Mouse (Mus musculus) layer of hippocampus, adult 9-10 months (tissue): ENCODE measurements around the gene Gimap5.

ENCODE experiments used
- DNase-seq: peaks from one replicate; pipeline ENCODE4 v3.0.0; 2022; ENCODE audit warnings: low spot score

Gene Gimap5

DNA sequence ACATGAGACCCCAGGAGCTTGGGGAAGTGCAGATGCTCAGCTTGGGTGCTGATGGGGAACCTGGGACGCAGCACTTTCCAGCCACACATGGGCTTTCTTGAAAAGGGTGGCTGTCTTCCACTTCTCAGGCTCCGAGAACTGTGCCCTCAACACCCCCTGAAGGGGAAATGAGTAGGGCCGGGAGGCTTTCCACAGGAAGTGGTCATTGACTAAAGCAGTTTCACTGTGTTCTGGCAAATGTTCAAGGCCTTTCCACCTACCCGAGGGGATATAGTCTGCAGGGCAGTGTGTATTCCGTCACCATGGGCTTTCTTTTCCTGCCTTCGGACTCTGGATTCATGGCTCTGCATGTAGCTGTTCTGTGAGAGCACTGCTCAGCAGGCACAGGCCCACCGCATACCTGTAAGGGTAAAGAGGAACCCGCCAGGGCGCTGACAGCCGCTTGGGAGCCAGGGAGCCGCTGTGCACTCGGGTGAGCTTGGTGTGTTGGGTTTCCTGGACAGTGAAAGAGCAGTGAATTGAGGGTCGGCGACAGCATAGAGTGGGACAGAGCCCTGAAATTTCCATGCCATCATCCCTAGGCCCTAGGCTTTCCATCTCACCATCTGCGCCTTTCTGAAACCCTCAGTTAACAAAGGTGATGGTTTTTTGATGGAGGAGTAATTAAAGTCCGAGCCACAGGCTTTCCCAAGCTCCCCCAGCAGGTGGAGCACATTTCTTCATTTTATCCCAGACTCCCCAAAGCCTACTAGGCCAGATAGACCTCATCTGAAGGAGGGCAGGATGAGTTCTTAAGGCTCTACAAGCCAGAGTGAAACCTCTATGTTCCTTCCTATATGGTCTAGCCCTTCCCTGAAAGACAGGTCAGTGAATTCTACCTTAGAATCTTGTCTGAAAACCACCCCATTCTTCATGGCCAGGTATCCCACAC, at the start of gene Gimap5:
TSS of gene Gimap5 (plus strand) at position 239 of the 931 bp plus-strand sequence.
- no peak for DNase-seq

DNA sequence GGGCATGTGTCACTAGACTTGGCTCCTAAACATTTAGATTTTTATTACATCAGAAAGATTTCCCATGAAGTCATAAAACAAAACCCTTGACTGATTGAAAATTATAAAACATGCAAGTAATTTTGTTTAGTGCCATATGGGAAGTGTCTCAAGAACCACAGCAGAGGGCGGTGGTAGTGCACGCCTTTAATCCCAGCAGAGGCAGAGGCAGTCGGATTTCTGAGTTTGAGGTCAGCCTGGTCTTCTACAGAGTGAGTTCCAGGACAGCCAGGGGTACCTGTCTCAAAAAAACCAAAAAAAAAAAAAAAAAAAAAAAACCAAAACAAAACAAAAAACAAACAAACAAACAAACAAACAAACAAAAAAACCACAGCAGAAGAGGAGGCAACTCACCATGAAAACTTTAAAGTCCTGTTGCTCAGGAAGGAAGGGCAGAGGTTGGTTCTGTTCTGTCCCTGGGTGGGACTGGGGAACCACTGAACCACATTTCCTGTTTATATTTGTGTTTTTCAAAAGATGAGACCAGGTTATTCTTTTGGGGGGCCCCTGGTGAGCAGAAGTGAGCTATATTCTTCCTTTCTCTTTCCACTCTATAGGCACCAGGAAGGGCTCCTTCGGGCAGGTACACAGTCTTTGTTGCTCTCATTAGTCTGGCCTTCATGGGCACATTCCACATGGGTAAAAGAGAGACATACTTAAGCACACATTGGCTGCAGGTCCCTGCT, 49.0 kb upstream of the Gimap5 start:
- no peak for DNase-seq

DNA sequence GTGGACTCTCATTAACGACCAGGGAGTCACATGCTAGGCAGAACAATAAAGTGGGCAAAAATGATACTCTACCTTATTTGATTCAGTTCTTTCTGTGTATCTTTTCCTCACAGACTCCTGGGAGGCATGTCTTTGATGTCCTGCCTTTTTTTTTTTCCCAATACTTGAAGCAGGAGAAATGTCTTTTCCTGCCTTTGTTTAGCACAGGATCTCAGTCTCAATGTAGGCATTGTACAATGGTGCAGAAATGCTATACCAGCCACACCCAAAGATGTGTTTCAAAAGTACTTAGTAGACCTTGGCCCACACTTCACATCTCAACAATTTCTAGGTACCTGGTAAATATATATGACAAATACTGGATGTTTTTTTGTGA, 48.5 kb upstream of the Gimap5 start:
- DNase-seq: no peak

DNA sequence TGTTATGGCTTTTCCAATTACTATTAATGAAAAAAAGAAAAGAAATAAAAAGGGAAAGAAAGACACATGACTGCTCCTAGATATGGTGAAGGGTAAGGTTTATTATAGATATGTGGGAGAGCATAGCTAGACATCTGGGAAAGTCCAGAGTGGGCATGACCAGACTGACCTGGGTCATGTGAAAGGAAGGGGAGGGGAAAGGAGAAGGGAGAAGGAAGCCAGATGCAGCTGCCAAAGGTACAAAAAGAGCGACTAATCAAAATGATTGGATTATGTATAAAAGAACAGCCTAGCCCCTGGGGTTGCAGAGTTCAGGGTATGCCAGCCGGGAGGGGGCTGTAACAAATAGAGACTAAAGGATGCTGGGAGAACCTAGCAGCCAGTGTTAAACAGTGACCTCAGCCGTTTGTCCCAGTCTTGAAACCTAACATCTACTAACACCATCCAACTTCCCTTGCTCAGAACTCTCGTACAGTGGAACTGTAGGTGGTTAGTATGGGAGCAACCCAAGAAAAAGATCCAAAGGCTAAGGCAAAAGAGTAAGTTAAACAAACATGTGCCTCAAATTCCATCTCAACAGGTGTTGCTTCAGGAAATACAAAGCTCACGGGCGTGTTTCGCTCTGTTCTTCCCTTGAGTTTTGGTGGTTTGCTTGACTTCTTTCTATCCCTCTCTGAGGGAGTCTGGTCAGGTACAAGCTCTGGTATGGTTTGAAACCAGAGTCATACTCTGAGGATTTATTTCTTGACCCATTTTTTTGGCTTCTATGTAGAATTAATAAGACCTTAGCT, 47.7 kb upstream of the Gimap5 start:
- no peak for DNase-seq

DNA sequence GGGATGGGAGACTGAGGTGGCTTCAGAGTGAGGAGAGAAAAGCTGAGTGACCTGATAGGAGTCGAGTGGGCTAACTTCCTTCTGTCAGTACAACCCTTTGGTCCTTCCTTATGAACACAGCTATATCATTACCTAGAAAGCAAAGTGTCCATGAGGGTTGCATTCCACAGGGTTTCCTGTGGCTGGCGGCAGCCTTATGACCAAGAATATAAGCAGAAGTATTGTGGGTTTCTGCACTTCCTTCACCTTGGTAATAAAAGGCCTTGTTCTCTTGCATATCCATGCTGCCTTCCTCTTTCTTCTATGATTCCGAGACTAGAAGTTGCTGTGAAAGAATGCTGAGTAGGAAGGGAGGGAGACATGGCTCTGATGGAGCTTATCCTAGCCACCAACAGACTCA, 47.1 kb upstream of the Gimap5 start:
- DNase-seq: no peak

DNA sequence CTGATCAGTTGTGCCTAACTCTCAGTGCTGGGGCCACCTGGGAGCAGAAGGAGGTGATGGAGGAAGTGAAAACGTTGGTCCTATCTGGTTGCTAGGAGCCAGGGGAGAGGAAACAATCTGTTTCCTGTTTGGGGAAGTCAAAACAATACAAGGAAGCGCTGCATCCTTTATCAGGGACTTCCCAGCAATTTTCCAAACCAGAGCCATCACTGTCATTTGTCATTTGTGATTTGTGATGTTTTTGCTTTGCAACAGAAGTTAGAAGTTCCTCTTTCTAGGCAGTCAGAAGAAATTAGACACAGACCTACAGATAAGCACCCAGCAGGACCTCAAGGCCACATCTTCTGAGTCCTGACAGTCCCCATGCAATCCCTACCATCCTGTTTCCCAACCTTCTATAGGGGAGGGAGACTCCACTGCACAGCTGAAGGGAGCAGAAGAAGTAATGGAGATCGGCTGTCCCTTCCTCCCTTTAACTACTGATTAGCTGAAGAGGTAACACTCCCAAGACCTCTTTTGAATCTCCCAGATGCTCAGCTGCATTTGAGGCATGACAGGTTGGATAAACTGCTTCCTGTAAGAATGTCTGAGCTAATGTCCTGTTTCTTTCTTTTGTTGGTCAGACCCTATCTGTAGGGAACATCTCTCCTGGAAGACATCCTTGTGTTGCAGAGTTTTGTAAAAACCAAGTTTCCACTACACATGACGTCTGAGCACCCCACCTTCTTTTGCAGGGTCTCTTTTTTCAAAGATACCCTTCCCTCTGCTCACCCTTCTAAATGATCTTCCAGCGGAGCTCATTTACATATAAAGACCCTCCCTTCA, 45.5 kb upstream of the Gimap5 start:
- no peak for DNase-seq

DNA sequence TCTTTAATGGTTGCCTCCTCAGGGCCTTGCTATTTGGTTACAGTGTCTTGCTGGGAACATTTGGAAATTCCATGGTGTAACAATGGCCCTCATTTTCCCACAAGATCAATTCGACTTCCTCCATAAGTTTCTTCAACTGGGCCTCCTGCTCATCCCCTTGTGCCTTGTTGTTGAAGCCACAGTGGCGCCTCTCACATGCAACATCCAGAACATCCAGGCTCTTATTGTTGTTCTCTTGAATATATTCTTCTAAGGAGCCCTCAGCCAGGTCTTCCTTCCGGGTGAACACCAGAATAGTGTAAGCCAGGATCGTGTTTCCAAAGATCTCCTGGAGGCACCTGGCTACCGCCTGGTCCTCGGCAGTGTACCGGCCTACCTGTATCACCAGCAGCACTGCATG, 43.9 kb upstream of the Gimap5 start:
- DNase-seq: no peak

DNA sequence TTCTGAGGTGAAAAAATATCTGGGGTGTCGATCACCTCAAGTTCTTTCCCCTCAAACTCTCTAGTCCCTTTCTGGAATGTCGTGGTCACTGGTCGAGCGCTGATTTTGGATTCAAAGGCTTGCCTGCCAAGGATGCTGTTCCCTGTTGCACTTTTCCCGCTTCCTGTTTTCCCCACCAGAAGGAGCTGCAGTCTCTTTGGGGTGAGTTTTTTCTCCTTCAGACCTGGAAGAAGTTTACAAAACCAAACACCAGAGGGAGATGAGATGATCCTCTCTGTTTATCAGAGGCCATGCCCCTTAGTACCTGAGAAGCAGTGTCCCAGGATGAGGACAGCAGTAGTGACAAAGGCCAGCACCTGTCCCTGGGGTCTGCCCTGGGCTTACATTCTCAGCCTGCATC, 43.4 kb upstream of the Gimap5 start:
- no peak for DNase-seq

DNA sequence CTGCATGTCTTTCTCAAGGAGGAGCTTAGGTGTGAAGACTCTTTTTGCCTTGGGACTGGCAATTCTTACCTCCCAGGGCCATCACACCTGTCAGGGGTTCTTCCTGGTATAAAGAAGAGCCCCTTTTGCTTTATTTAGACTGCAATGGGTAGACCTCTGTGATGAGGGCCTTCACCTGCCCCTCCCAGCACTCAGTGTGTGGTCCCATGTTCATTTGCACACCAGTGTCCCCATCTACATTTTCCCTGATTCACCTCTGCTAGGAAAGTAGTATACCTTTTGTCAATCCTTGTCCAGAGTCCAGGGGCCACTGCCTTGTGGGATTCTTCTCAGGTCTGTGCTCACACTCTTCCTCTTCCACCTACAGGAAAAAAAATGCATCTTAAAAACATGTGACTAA, 41.9 kb upstream of the Gimap5 start:
- no peak for DNase-seq

DNA sequence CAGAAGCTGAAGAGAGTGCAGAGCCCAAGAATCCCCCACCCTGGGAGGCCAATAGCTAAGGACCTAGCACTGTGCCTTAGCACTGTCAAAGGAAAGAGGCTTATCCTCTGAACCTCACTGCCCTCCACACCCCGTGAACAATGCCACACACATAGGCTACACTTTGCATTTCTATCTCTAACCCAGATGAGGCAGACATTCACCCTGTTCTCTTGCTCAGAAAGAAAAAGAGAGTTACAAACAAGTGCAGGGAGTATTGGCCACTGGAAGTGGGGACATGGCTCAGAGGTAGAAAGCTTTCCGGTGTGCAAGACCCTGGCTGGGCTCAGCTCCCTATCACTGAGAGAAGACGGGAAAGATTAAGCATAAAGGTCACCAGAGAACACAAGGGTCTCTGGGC, 39.9 kb upstream of the Gimap5 start:
- DNase-seq: no peak

DNA sequence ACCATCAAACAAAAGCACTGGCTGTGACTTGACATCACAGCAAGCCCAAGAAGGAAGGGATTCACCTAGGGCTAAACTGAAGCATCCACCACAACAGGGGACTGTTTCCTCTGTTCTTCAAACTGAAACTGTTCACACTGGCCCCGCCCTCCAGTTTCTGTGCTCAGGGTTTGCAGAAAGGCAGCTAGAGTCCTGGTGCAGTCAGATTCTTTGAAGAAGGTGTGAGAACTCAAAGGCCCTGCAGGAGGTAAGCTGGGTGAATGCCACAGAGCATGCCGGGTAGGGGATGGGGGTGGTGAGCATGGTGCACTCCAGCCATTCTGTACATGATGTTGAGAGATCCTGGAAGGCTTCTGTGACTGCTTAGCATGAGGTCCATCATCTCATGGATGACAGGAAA, 27.5 kb upstream of the Gimap5 start, which contains the start of the genes Gm28053 and Gimap7:
TSS of gene Gm28053 (plus strand) at position 153 of the 400 bp plus-strand sequence.
TSS of gene Gimap7 (plus strand) at position 167 of the 400 bp plus-strand sequence.
- no peak for DNase-seq

DNA sequence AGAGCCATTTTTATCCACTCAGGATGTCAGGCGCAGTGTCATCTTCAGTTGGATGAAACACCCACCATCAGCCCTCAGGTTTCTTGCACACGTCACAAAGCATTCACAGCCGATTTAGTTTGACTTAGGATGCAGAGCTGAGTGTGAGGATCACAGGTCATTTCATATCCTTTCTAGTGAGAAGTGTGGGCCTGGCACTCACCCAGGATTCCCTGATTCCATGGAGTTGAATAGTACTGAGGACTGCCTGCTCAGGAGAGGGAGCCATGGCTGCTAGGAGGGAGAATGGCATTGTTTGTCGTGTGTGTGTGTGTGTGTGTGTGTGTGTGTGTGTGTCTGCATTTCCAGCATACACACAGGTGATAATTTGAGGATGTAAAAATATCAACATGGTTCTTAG, 25.7 kb upstream of the Gimap5 start:
- no peak for DNase-seq

DNA sequence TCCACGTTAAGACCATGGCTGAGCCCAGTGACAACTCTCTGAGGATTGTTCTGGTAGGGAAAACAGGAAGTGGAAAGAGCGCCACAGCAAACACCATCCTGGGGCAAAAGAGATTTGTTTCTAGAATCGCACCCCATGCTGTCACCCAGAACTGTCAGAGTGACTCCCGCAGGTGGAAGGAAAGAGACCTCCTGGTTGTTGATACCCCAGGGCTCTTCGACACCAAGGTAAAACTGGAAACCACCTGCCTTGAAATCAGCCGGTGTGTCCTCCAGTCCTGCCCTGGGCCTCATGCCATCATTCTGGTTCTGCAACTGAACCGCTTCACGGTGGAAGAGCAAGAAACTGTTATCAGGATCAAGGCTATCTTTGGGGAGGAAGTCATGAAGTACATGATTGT, 22.5 kb upstream of the Gimap5 start:
- no peak for DNase-seq

DNA sequence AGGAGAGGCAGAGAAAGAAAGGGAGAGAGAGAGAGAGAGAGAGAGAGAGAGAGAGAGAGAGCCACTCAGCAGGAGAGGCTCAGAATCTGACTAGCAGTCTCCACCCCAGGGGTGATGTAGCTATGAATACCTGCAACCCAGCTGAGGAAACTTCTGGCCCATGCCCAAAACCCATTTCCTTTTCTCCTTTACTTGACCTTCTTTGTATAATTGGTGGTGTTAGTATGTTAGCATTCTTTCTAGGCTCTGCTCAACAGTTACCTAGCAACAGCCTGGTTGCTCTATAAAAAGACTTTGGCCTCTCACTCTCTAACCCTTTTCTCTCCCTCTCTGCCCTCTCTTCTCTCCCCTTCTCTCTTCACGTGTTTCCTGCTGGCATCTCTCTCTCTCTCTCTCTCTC, 20.5 kb upstream of the Gimap5 start:
- no peak for DNase-seq

DNA sequence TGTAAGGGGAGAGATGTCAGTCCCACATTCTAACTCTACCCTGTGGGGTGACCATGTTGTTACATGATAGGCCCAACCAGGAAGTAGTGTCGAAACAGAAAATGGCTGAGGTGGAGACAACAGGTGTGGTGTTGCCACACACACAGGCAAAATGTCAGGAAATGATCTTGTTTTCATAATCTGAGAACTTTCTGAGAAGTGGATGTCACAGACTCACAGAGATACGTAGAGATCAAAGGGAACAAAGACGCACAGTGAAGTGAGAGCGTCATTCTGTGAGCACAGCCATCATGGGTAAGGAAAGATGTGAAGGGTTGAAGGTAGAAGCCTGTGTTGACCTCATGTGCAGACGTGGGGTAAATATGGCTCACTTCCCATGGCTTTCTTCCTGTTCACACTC, 18.2 kb upstream of the Gimap5 start:
- DNase-seq: no peak

DNA sequence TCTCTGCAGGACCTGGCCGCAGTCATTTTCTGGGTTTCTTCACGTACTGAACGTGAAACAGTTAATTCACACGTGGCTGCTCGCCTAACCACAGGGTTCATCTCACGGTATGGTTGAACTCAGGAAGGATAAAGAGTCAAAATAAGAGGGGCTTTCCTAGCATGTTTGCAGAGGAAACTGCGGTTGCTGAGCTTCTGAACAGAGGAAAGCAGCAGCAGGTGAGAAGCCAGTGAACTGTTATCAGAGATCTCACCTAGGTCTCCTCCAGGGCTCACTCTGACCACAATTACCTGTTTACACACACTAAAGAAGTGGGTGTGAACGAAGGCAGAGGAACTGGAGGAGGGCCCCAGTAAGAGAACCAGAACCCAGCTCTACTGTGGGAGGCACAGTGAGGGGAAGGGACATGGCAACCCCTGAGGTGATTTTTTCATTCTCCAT, 13.1 kb upstream of the Gimap5 start:
- no peak for DNase-seq

DNA sequence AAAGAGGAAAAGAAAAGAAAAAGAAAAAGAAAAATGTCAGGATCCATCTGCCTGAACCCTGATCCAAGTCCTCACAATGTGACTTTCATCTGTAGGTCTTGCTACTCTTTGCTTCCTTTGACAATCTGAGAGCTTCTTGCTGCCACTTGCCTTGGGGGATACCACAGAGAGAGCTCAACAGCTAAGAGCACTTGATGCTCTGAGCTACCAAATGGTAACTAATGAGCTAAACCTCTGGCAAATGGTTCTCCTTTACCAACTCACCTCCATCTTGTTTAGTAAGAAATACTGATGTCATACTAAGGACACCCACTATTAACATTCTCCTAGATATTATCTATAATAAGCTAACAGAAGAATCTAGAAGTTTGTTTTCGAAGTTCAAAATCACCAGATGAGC, 12.3 kb upstream of the Gimap5 start:
- no peak for DNase-seq

DNA sequence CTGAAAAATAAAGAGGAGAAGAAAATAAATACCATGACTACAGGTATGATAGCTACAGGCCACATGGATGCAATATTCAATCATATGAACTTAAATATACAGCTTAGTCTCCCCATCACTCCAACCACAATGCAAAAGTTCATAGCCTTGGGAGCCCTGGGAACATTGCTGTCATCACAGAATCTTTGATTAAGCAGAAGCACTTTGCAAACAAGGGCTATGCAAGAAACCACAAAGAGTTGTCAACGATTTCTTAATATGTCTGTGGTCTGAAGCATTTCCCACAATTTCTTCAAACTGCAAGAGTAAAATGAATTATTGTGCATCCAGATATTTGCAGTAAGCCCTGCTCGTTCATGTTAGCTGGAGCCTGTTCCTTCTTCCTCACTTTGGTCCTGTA, 8.9 kb upstream of the Gimap5 start:
- no peak for DNase-seq

DNA sequence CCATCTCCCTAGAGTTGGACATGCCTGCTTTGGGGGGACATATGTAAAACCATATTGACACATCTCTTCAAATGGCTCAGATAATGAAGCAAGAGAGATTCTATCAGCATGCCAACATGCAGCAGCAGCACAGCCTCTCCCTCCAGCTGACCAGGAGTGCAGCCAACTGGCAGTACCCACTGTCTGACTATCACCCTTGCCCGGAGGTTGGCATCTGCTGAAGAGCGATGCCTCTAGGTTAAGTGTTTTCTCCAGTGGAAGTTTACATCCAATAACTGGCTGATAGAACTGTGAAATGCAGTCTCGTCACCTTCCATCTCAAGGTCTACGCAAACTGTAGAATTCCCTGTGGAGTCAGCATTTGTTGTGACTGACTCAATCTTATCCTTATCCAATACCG, 8.3 kb upstream of the Gimap5 start:
- DNase-seq: no peak

DNA sequence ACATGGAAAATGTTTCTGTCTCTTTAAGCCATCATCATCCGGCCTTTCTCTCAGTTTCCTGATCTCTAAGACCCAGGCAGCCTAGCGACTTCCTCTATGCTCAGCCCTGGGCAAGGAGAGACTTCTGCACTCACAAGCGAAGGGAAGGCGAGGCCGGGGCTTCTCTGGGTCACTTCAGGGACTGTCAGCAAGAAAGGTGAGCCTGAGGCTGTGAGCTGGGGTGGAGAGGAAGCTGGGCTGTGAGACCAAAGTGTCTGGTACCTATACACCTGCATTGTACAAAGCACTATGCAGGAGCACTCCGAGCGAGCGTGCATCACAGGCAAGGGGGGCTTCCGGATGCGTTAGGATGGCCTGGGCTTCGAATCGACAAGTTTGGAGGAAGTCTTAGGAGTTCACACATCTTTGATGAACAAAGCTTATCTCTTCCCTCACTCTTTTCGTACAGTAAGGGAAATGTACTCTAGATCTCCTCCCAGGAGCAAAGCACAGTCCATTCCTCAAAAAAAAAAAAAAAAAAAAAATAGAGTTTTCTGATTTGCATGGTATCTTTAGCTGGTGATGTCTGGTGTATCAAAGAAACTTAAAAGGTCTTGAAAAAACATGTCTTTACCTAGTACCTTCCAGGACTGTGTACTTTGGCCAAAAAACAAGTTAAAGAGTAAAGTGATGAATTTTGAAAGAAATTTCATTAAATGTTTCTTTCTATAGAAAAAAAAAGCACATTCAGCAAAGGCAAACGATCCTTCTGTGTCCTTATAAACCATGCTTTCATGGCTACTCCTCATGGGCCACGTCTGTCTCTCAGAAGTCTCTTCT, 6.8 kb upstream of the Gimap5 start, which contains the start of gene Gimap1:
TSS of gene Gimap1 (plus strand) at position 94 of the 819 bp plus-strand sequence.
- DNase-seq: no peak

DNA sequence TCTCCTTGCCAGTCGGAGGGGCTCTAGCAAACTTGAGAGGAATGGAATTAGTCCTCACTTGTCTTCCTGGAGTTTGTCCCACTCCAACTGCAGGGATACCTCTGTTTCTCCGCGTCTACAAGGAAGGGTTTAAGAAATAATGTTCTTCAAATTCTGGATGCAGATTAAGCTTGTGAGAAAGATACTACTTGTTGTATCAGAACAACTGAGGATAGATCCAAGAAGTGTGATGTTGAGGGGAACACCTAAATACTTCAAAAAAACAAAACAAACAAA, 6.3 kb upstream of the Gimap5 start:
- DNase-seq: no peak
